Mouse (Mus musculus): Measurements from ENCODE around the gene Prcd. TPM values are rescaled to one million over a fixed set of nuclear protein-coding genes. Genes with fewer than 3 reads are reported as not detected.
"Not testable (repeated sequence)": the region's sequence is repeated elsewhere in the genome, so short reads cannot be mapped to it uniquely, and the experiment has no call there.

The Prcd gene
- polyA plus RNA-seq, 1 experiment from 2014 or later: 2.3 TPM

GRCm38 (mm10) chr11:116673410-116673809 lies 20.1 kb downstream of the Prcd start:
- ATAC-seq (ENCODE audit: low read depth): no peak
- H3K4me3 ChIP-seq: peak overlapping the region; percentile 91
- H3K9me3 ChIP-seq: no peaks in the 10 kb centered on the region
- H3K27me3 ChIP-seq: no peaks in the 10 kb centered on the region
- peaks cover 58% of the 10 kb centered on the region for H3K4me1 ChIP-seq (replicated peaks)
- WGBS: 87% methylated on average over 2 of the region's 2 CpGs
- peaks cover 53% of the 10 kb centered on the region for H3K36me3 ChIP-seq
- no peak overlapping the region for H3K27ac ChIP-seq (replicated peaks)
- H3K4me2 ChIP-seq: peak overlapping the region; percentile 90
- H3K9ac ChIP-seq: peak overlapping the region; percentile 93; the same call in 1 of the 2 replicates

- no peak for ATAC-seq (ENCODE audit: low read depth)
- Histone ChIP-seq H3K9ac (no peak overlapping the region), H3K36me3 (peaks cover 64% of the 10 kb centered on the region), H3K4me3 (no peak overlapping the region), H3K4me1 (replicated peaks) (peaks cover 44% of the 10 kb centered on the region), H3K27ac (replicated peaks) (no peak overlapping the region), H3K4me2 (no peak overlapping the region), H3K27me3 (no peaks in the 10 kb centered on the region), H3K9me3 (no peaks in the 10 kb centered on the region)
- WGBS: 74% methylated on average over 7 of the region's 7 CpGs
Measured at GRCm38 (mm10) chr11:116674616-116675379, 21.5 kb downstream of the Prcd start.

DNA sequence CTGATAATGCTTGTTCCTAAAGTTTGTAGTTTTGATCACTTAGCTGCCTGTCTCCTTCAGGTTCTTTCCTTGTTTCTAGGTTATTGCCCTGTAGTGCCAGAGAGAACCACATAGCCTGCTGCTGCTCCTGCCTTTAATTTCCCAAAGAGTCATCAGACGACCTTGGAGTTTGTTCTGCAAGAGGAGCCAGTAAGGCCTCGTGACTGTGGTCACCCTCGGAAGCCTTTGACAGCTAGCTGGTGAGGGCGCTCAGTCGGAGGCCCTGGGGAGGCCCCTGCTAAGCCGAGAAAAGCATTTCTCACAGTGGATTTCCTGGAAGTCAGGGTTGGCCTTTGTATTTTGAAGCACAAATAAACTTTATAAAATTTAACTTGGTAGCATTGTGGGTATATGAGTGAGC lies 22.1 kb downstream of the Prcd start:
- WGBS: 87% methylated on average over 6 of the region's 6 CpGs
- not testable (repeated sequence) for H3K9ac ChIP-seq; H3K4me2 ChIP-seq; H3K4me3 ChIP-seq; H3K9me3 ChIP-seq; H3K27ac ChIP-seq (replicated peaks); ATAC-seq (ENCODE audit: low read depth); H3K27me3 ChIP-seq
- Histone ChIP-seq H3K4me1 (replicated peaks) (peaks cover 37% of the 10 kb centered on the region), H3K36me3 (peaks cover 64% of the 10 kb centered on the region)

DNA sequence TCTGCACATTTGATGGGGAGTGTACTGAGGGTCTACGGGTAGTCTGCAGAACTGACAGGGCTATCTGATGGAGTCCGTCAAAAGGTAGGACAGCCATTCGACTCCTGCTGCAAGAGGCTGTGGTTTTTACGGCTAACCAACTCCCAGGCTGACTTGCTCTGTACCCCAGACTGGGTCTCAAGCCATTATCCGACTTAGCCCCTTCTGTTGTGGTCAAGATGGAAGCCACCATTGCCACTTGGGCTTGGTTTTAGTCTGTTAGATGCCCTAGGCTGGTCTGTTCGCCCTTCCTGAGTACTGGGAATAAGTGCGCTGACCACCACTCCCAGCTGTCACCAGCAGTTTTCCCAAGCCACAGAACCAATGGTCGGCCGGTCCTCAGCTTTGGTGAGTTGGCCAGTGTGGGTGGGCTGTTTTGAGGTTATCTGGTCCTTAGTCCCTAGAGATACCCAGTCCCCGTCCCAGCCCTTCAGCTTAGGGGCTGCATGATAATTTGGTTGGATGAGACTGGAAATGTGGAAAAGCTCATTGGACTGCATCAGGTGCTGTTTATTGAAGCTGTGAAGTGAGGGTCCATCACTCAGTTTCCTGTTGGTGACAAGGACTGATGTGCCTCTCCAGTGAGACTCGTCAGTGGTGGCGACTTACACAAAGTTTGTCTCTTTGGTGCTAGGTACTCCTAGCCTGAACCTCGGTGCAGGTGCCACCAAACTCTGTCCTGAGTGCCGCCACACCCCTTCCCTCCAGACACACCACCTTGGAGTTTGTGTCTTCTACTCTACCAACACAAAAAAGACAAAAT lies 23.0 kb downstream of the Prcd start:
- Histone ChIP-seq H3K36me3 (peaks cover 67% of the 10 kb centered on the region), H3K9ac (no peak overlapping the region), H3K4me2 (no peak overlapping the region), H3K27ac (replicated peaks) (no peak overlapping the region), H3K4me1 (replicated peaks) (peaks cover 29% of the 10 kb centered on the region), H3K9me3 (no peaks in the 10 kb centered on the region), H3K27me3 (no peaks in the 10 kb centered on the region), H3K4me3 (no peak overlapping the region)
- ATAC-seq (ENCODE audit: low read depth): no peak
- 91% methylated on average over 14 of the region's 14 CpGs for WGBS

GRCm38 (mm10) chr11:116677711-116678441 lies 24.5 kb downstream of the Prcd start:
- Histone ChIP-seq H3K4me1 (replicated peaks) (peaks cover 21% of the 10 kb centered on the region), H3K36me3 (peaks cover 79% of the 10 kb centered on the region), H3K4me3 (no peak overlapping the region), H3K27me3 (no peaks in the 10 kb centered on the region), H3K9me3 (no peaks in the 10 kb centered on the region), H3K4me2 (no peak overlapping the region), H3K9ac (no peak overlapping the region), H3K27ac (replicated peaks) (no peak overlapping the region)
- no peak for ATAC-seq (ENCODE audit: low read depth)
- WGBS: 89% methylated on average over 8 of the region's 8 CpGs

GRCm38 (mm10) chr11:116679148-116679547 lies 25.8 kb downstream of the Prcd start:
- Histone ChIP-seq H3K9me3 (no peaks in the 10 kb centered on the region), H3K9ac (no peak overlapping the region), H3K4me1 (replicated peaks) (peaks cover 8% of the 10 kb centered on the region), H3K4me2 (no peak overlapping the region), H3K27me3 (no peaks in the 10 kb centered on the region), H3K4me3 (no peak overlapping the region), H3K27ac (replicated peaks) (no peak overlapping the region), H3K36me3 (peaks cover 76% of the 10 kb centered on the region)
- ATAC-seq (ENCODE audit: low read depth): no peak
- 90% methylated on average over 6 of the region's 6 CpGs for WGBS

DNA sequence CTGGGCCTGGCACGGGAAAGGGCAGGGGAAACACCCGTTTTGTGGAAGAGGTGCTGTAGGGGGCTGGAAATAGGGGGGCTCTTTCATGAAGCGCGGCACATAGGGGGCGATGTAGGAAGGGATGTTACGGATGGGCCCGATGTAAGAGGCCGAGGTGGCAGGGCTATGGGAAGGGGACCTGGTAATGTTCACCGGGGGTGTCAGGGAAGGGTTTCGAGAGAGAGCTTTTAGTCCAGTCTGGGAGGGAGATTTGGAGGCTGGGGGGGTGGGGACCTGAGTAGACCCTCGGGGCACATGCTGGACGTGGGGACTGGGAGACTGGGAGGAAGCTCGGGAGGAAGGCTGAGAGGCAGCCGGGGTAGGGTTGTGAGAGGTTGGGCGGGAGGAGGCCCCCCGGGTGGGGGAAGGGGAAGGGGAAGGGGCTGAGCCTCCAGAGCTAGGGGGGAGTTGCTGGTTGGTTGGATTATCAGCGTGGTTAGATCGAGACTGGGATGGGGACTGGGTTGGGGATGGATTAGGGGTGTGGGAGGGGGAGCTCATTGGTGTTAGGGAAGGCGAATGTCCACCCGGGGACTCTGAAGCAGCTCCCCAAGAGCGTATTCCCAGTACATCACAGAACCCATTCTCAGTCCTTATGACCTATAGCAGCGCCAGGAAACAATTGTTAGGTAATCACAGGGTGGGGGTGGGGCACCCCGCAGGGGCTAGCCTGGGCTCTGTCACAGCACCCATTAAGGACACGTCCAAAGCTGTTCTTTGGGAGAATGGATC lies 27.2 kb downstream of the Prcd start:
- H3K36me3 ChIP-seq: peaks cover 67% of the 10 kb centered on the region
- WGBS: 77% methylated on average over 24 of the region's 24 CpGs
- no peaks in the 10 kb centered on the region for H3K4me1 ChIP-seq (replicated peaks)
- no peak overlapping the region for H3K27ac ChIP-seq (replicated peaks)
- no peak overlapping the region for H3K9ac ChIP-seq
- H3K9me3 ChIP-seq: no peaks in the 10 kb centered on the region
- no peak for ATAC-seq (ENCODE audit: low read depth)
- no peaks in the 10 kb centered on the region for H3K27me3 ChIP-seq
- H3K4me2 ChIP-seq: no peak overlapping the region
- no peak overlapping the region for H3K4me3 ChIP-seq

DNA sequence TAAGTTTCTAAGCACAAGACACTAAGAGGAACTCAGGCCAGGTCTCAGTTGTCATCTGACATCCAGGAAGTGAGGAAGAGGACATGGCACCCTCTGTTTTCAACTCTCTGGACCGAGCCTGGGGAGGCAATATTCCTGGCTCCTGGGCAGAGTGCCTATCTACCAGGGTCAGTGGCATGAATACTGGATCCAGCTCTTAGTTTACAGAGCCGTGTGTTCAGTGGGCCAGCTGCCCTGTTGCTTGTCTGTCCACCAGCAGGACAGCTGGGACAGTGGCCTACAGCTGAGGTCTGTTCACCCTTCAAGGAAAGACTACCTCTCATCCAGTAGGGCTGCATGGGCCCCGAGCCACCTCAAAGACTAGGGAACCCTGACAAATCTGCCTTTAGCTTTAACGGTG lies 27.8 kb downstream of the Prcd start:
- no peaks in the 10 kb centered on the region for H3K4me1 ChIP-seq (replicated peaks)
- no peak overlapping the region for H3K4me3 ChIP-seq
- H3K27ac ChIP-seq (replicated peaks): no peak overlapping the region
- no peaks in the 10 kb centered on the region for H3K9me3 ChIP-seq
- no peaks in the 10 kb centered on the region for H3K27me3 ChIP-seq
- no peak for ATAC-seq (ENCODE audit: low read depth)
- H3K36me3 ChIP-seq: peaks cover 67% of the 10 kb centered on the region
- no peak overlapping the region for H3K4me2 ChIP-seq
- H3K9ac ChIP-seq: no peak overlapping the region
- WGBS: 84% methylated on average over 4 of the region's 4 CpGs

DNA sequence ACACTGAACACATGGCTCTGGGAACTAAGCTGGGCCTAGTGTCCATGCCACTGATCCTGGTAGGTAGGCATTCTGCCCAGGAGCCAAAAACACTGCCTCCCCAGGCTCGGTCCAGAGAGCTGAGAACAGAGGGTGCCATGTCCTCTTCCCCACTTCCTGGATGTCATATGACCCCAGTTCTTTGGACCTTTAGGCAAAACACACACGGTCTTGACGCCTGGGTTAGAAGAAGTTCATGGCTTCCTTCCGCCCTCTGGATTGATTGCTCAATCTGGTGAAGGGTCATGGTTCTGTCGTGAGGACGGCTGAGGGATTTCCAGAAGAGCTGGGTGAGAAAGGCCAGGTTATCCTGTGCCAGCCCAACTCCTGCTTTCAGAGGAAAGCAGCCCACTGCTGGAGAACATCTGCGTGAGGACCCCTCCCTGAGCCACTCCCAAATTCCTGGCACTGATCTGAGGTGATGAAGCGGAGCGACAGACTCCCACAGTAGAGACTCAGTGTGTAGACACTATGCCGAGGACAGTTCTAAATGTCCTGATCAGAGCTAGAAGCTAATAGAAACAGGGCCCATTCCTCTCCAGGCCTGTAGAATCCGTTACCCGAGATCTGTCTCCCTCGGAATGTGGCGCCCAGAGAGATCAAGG lies 29.3 kb downstream of the Prcd start:
- Histone ChIP-seq H3K9me3 (no peaks in the 10 kb centered on the region), H3K4me1 (replicated peaks) (no peaks in the 10 kb centered on the region), H3K4me2 (no peak overlapping the region), H3K27ac (replicated peaks) (no peak overlapping the region), H3K27me3 (no peaks in the 10 kb centered on the region), H3K36me3 (peaks cover 54% of the 10 kb centered on the region), H3K4me3 (no peak overlapping the region), H3K9ac (no peak overlapping the region)
- 82% methylated on average over 14 of the region's 14 CpGs for WGBS
- no peak for ATAC-seq (ENCODE audit: low read depth)

- no peaks in the 10 kb centered on the region for H3K9me3 ChIP-seq
- H3K27ac ChIP-seq (replicated peaks): no peak overlapping the region
- no peak for ATAC-seq (ENCODE audit: low read depth)
- peaks cover 45% of the 10 kb centered on the region for H3K36me3 ChIP-seq
- no peak overlapping the region for H3K9ac ChIP-seq
- H3K4me2 ChIP-seq: no peak overlapping the region
- 81% methylated on average over 4 of the region's 4 CpGs for WGBS
- H3K4me3 ChIP-seq: no peak overlapping the region
- H3K4me1 ChIP-seq (replicated peaks): no peaks in the 10 kb centered on the region
- no peaks in the 10 kb centered on the region for H3K27me3 ChIP-seq
Measured at GRCm38 (mm10) chr11:116683777-116684176, 30.4 kb downstream of the Prcd start.

DNA sequence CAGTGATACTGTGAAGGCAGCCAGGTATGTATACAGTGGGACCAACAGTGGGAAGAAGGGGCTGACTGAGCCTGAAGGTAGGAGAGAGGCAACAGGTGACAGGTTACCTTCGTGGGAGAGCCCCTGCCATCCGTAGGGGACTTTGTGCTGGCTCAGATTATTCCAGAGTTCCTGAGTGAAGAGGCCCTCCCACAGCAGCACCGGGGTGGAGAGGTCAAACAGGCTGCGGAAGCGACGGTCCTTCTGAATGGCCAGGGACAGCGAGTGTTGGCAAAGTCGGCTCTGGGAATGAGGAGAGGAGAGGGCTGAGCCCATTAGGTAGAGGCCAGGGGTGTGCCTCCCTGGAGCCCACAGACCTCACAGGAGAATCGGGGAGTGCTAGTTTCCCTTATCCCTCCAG lies 32.4 kb downstream of the Prcd start:
- H3K27me3 ChIP-seq: no peaks in the 10 kb centered on the region
- 83% methylated on average over 9 of the region's 9 CpGs for WGBS
- no peak overlapping the region for H3K9ac ChIP-seq
- H3K27ac ChIP-seq (replicated peaks): no peak overlapping the region
- no peaks in the 10 kb centered on the region for H3K9me3 ChIP-seq
- no peak for ATAC-seq (ENCODE audit: low read depth)
- no peak overlapping the region for H3K4me3 ChIP-seq
- H3K4me1 ChIP-seq (replicated peaks): no peaks in the 10 kb centered on the region
- H3K36me3 ChIP-seq: peaks cover 38% of the 10 kb centered on the region
- no peak overlapping the region for H3K4me2 ChIP-seq
